In genomic region chr9:49034764-49035163, GRCm38 (mm10) we compare ENCODE assay signal across 21 mouse cellular contexts. TPM values are rescaled to one million over a fixed set of nuclear protein-coding genes. Genes with fewer than 3 reads are reported as not detected.
DNase-seq lines count a peak whose midpoint lies in the region; ATAC-seq lines count a peak whose summit lies in the region.
"Had no signal": no experiment of that assay in that cellular context is flagged by ENCODE, and none has a peak within 500 bp of the region (broad histone marks: within the 10 kb centered on the region; RNA-seq: fewer than 3 reads in every experiment).

No protein-coding gene starts in this region.

- WGBS in intestine, embryonic 16.5 days = 94% methylated on average over 4 of the region's 4 CpGs

- no peak overlapping the region for H3K9ac ChIP-seq in intestine, embryonic 16.5 days (ENCODE audit: low read depth, low read length)
- H3K9ac ChIP-seq: embryonic facial prominence, embryonic 15.5 days; limb, embryonic 13.5 days; liver, embryonic 15.5 days had no signal

- ATAC-seq in intestine, embryonic 16.5 days = no peak
- ATAC-seq: hindbrain, postnatal 0 days had no signal

- H3K27ac ChIP-seq in intestine, embryonic 16.5 days (ENCODE audit: low read length) = no peak overlapping the region
- H3K27ac ChIP-seq: embryonic facial prominence, embryonic 15.5 days; hindbrain, postnatal 0 days; limb, embryonic 13.5 days; liver, embryonic 15.5 days had no signal

- no peak overlapping the region for H3K4me3 ChIP-seq in intestine, embryonic 16.5 days (ENCODE audit: low read length)
- H3K4me3 ChIP-seq: embryonic facial prominence, embryonic 15.5 days; limb, embryonic 13.5 days; liver, embryonic 15.5 days had no signal

- H3K27me3 ChIP-seq in intestine, embryonic 16.5 days (replicated peaks; ENCODE audit: control insufficient read depth, insufficient read depth, low read length) = no peaks in the 10 kb centered on the region
- H3K27me3 ChIP-seq: embryonic facial prominence, embryonic 15.5 days; limb, embryonic 13.5 days; liver, embryonic 15.5 days had no signal

- no peaks in the 10 kb centered on the region for H3K9me3 ChIP-seq in intestine, embryonic 16.5 days (ENCODE audit: control insufficient read depth, low read length)
- H3K9me3 ChIP-seq: embryonic facial prominence, embryonic 15.5 days; limb, embryonic 13.5 days; liver, embryonic 15.5 days had no signal

- peak; percentile 42 for DNase-seq in adrenal gland, postnatal 14 days
- DNase-seq in adrenal gland, adult 18-20 months (ENCODE audit: low spot score in 2 of 2) = no peak
- peak; percentile 40 to 46 for DNase-seq in left cerebral cortex, adult 18-20 months (ENCODE audit: low spot score in 2 of 2)
- DNase-seq in left cerebral cortex, adult 11 months (ENCODE audit: low spot score) = no peak
- peak; percentile 64 for DNase-seq in brain, adult 2 months (ENCODE audit: low read depth, low spot score)
- DNase-seq in right cerebral cortex, postnatal 14 days = peak; percentile 31
- no peak for DNase-seq in kidney, postnatal 36 days
- DNase-seq: cerebellum, adult 2 months; heart, postnatal 4 days; kidney, adult 2 months; kidney, postnatal 4 days; lung, postnatal 14 days; retina, postnatal 1 day; thymus, postnatal 4 days had no signal

- H3K4me1 ChIP-seq in intestine, embryonic 16.5 days (ENCODE audit: control insufficient read depth, insufficient read depth, low read length) = no peaks in the 10 kb centered on the region
- H3K4me1 ChIP-seq: embryonic facial prominence, embryonic 15.5 days; limb, embryonic 13.5 days; liver, embryonic 15.5 days had no signal

- no peaks in the 10 kb centered on the region; the same call in 1 of the 2 replicates for H3K36me3 ChIP-seq in intestine, embryonic 16.5 days (ENCODE audit: control insufficient read depth, insufficient read depth, low read length)

- H3K4me2 ChIP-seq in intestine, embryonic 16.5 days (ENCODE audit: low read depth, low read length) = no peak overlapping the region
- H3K4me2 ChIP-seq: embryonic facial prominence, embryonic 15.5 days; heart, embryonic 11.5 days; limb, embryonic 13.5 days; liver, embryonic 15.5 days had no signal

RNA-seq across cellular contexts. Expression of gene Zw10, which starts 20.6 kb away (rescaled TPM):
- total RNA-seq in adrenal gland, postnatal 14 days (2021) = 16.0 and 19.2 TPM in 2 replicates
- 10 to 100 TPM; 16.2 to 17.7 TPM for total RNA-seq in adrenal gland, adult 18-20 months (2021)
- total RNA-seq in left cerebral cortex, adult 18-20 months (2021) = 10 to 100 TPM; 16.9 to 18.2 TPM
- 25.5 and 28.2 TPM in 2 replicates for polyA plus RNA-seq in intestine, embryonic 16.5 days (2015; fragmentation: Nextera tagmentation; extraction: Ambion mirVana)

RNA-seq across cellular contexts. Expression of gene Tmprss5, which starts 46.3 kb away (rescaled TPM):
- total RNA-seq in adrenal gland, postnatal 14 days (2021) = 0.83 TPM in 1 of 2 replicates, not detected in the other
- total RNA-seq in adrenal gland, adult 18-20 months (2021) = under 1 TPM; 0.50 to 0.51 TPM
- 1 to 10 TPM in 1 of 2 experiments, under 1 TPM in 1; 0.45 to 1.3 TPM for total RNA-seq in left cerebral cortex, adult 18-20 months (2021)
- polyA plus RNA-seq in intestine, embryonic 16.5 days (2015; fragmentation: Nextera tagmentation; extraction: Ambion mirVana) = 1.3 and 2.4 TPM in 2 replicates
- total RNA-seq: heart, postnatal 4 days; neutrophil, adult 5-6 weeks had no signal
- polyA plus RNA-seq: liver, embryonic 15.5 days had no signal

RNA-seq across cellular contexts. Expression of gene Usp28, which starts 49.6 kb away (rescaled TPM):
- total RNA-seq in adrenal gland, postnatal 14 days (2021) = 11.9 and 23.4 TPM in 2 replicates
- 1 to 10 TPM; 9.1 to 9.7 TPM for total RNA-seq in adrenal gland, adult 18-20 months (2021)
- 10 to 100 TPM; 34.4 to 35.0 TPM for total RNA-seq in left cerebral cortex, adult 18-20 months (2021)
- polyA plus RNA-seq in intestine, embryonic 16.5 days (2015; fragmentation: Nextera tagmentation; extraction: Ambion mirVana) = 17.1 and 19.6 TPM in 2 replicates

Comparison
In these comparisons a context has a peak if more than half of its experiments do, and no peak if none do; other contexts are left out.
1. DNase-seq: peak in adrenal gland, postnatal 14 days (single experiment), left cerebral cortex, adult 18-20 months (2 of 2), brain, adult 2 months (single experiment) and right cerebral cortex, postnatal 14 days (single experiment); none in adrenal gland, adult 18-20 months (0 of 2), left cerebral cortex, adult 11 months (single experiment) and kidney, postnatal 36 days (0 of 2).